Mouse (Mus musculus): ENCODE data around the gene Dnah17. TPM values are rescaled to one million over a fixed set of nuclear protein-coding genes. Genes with fewer than 3 reads are reported as not detected.

Gene Dnah17
- polyA plus RNA-seq, 1 experiment from 2014 or later: 0.37 TPM

- ATAC-seq: no peak
- Histone ChIP-seq H3K4me2 (ENCODE audit: low read length) (no peak overlapping the region), H3K27ac (ENCODE audit: low read length) (no peak overlapping the region), H3K27me3 (replicated peaks; ENCODE audit: control insufficient read depth, insufficient read depth, low read length) (no peaks in the 10 kb centered on the region), H3K9me3 (ENCODE audit: control insufficient read depth, low read length) (no peaks in the 10 kb centered on the region), H3K4me3 (replicated peaks; ENCODE audit: low read length) (no peak overlapping the region), H3K9ac (replicated peaks; ENCODE audit: low read depth, low read length) (no peak overlapping the region), H3K4me1 (replicated peaks; ENCODE audit: control insufficient read depth, insufficient read depth, low read length) (no peaks in the 10 kb centered on the region), H3K36me3 (ENCODE audit: control insufficient read depth, insufficient read depth) (no peaks in the 10 kb centered on the region)
- 95% methylated on average over 5 of the region's 5 CpGs for WGBS
These were observed 27.1 kb downstream of the Dnah17 start for GRCm38 (mm10) chr11:118103383-118103782.

GRCm38 (mm10) chr11:118102838-118103237, 27.6 kb downstream of the Dnah17 start:
- H3K4me1 ChIP-seq (replicated peaks; ENCODE audit: control insufficient read depth, insufficient read depth, low read length): no peaks in the 10 kb centered on the region
- H3K27ac ChIP-seq (ENCODE audit: low read length): no peak overlapping the region
- no peak for ATAC-seq
- no peak overlapping the region for H3K4me3 ChIP-seq (replicated peaks; ENCODE audit: low read length)
- no peaks in the 10 kb centered on the region for H3K36me3 ChIP-seq (ENCODE audit: control insufficient read depth, insufficient read depth)
- no peaks in the 10 kb centered on the region for H3K27me3 ChIP-seq (replicated peaks; ENCODE audit: control insufficient read depth, insufficient read depth, low read length)
- H3K9ac ChIP-seq (replicated peaks; ENCODE audit: low read depth, low read length): no peak overlapping the region
- WGBS: 61% methylated on average over 3 of the region's 3 CpGs
- no peak overlapping the region for H3K4me2 ChIP-seq (ENCODE audit: low read length)
- no peaks in the 10 kb centered on the region for H3K9me3 ChIP-seq (ENCODE audit: control insufficient read depth, low read length)

GRCm38 (mm10) chr11:118101133-118101532, 29.3 kb downstream of the Dnah17 start:
- no peak for ATAC-seq
- Histone ChIP-seq H3K4me2 (ENCODE audit: low read length) (no peak overlapping the region), H3K27ac (ENCODE audit: low read length) (no peak overlapping the region), H3K4me1 (replicated peaks; ENCODE audit: control insufficient read depth, insufficient read depth, low read length) (no peaks in the 10 kb centered on the region), H3K9me3 (ENCODE audit: control insufficient read depth, low read length) (no peaks in the 10 kb centered on the region), H3K9ac (replicated peaks; ENCODE audit: low read depth, low read length) (no peak overlapping the region), H3K36me3 (ENCODE audit: control insufficient read depth, insufficient read depth) (no peaks in the 10 kb centered on the region), H3K27me3 (replicated peaks; ENCODE audit: control insufficient read depth, insufficient read depth, low read length) (no peaks in the 10 kb centered on the region), H3K4me3 (replicated peaks; ENCODE audit: low read length) (no peak overlapping the region)
- WGBS: 52% methylated on average over 9 of the region's 9 CpGs

- no peak for ATAC-seq
- H3K9me3 ChIP-seq (ENCODE audit: control insufficient read depth, low read length): no peaks in the 10 kb centered on the region
- 68% methylated on average over 2 of the region's 2 CpGs for WGBS
- H3K4me3 ChIP-seq (replicated peaks; ENCODE audit: low read length): no peak overlapping the region
- H3K27ac ChIP-seq (ENCODE audit: low read length): no peak overlapping the region
- no peak overlapping the region for H3K4me2 ChIP-seq (ENCODE audit: low read length)
- H3K4me1 ChIP-seq (replicated peaks; ENCODE audit: control insufficient read depth, insufficient read depth, low read length): no peaks in the 10 kb centered on the region
- no peak overlapping the region for H3K9ac ChIP-seq (replicated peaks; ENCODE audit: low read depth, low read length)
- no peaks in the 10 kb centered on the region for H3K36me3 ChIP-seq (ENCODE audit: control insufficient read depth, insufficient read depth)
- H3K27me3 ChIP-seq (replicated peaks; ENCODE audit: control insufficient read depth, insufficient read depth, low read length): no peaks in the 10 kb centered on the region
These were observed 33.7 kb downstream of the Dnah17 start for GRCm38 (mm10) chr11:118096736-118097135.

- H3K27me3 ChIP-seq (replicated peaks; ENCODE audit: control insufficient read depth, insufficient read depth, low read length): no peaks in the 10 kb centered on the region
- peaks cover 3% of the 10 kb centered on the region; the same call in 1 of the 2 replicates for H3K9me3 ChIP-seq (ENCODE audit: control insufficient read depth, low read length)
- no peak overlapping the region for H3K4me3 ChIP-seq (replicated peaks; ENCODE audit: low read length)
- H3K4me2 ChIP-seq (ENCODE audit: low read length): no peak overlapping the region
- no peaks in the 10 kb centered on the region for H3K36me3 ChIP-seq (ENCODE audit: control insufficient read depth, insufficient read depth)
- no peak overlapping the region for H3K27ac ChIP-seq (ENCODE audit: low read length)
- H3K4me1 ChIP-seq (replicated peaks; ENCODE audit: control insufficient read depth, insufficient read depth, low read length): no peaks in the 10 kb centered on the region
- 94% methylated on average over 9 of the region's 9 CpGs for WGBS
- no peak overlapping the region for H3K9ac ChIP-seq (replicated peaks; ENCODE audit: low read depth, low read length)
- no peak for ATAC-seq
These were observed 35.4 kb downstream of the Dnah17 start for GRCm38 (mm10) chr11:118095004-118095403.

GRCm38 (mm10) chr11:118091002-118091670, 39.3 kb downstream of the Dnah17 start:
- Histone ChIP-seq H3K4me2 (ENCODE audit: low read length) (no peak overlapping the region), H3K36me3 (ENCODE audit: control insufficient read depth, insufficient read depth) (no peaks in the 10 kb centered on the region), H3K27me3 (replicated peaks; ENCODE audit: control insufficient read depth, insufficient read depth, low read length) (no peaks in the 10 kb centered on the region), H3K4me3 (replicated peaks; ENCODE audit: low read length) (no peak overlapping the region), H3K9me3 (ENCODE audit: control insufficient read depth, low read length) (peaks cover 3% of the 10 kb centered on the region; the same call in 1 of the 2 replicates), H3K9ac (replicated peaks; ENCODE audit: low read depth, low read length) (no peak overlapping the region), H3K4me1 (replicated peaks; ENCODE audit: control insufficient read depth, insufficient read depth, low read length) (no peaks in the 10 kb centered on the region), H3K27ac (ENCODE audit: low read length) (no peak overlapping the region)
- 87% methylated on average over 23 of the region's 23 CpGs for WGBS
- ATAC-seq: no peak

- Histone ChIP-seq H3K9ac (replicated peaks; ENCODE audit: low read depth, low read length) (no peak overlapping the region), H3K4me1 (replicated peaks; ENCODE audit: control insufficient read depth, insufficient read depth, low read length) (no peaks in the 10 kb centered on the region), H3K27ac (ENCODE audit: low read length) (no peak overlapping the region), H3K27me3 (replicated peaks; ENCODE audit: control insufficient read depth, insufficient read depth, low read length) (no peaks in the 10 kb centered on the region), H3K9me3 (ENCODE audit: control insufficient read depth, low read length) (peaks cover 3% of the 10 kb centered on the region; the same call in 1 of the 2 replicates), H3K4me3 (replicated peaks; ENCODE audit: low read length) (no peak overlapping the region), H3K4me2 (ENCODE audit: low read length) (no peak overlapping the region), H3K36me3 (ENCODE audit: control insufficient read depth, insufficient read depth) (no peaks in the 10 kb centered on the region)
- WGBS: 85% methylated on average over 19 of the region's 19 CpGs
- ATAC-seq: no peak
These were observed 41.5 kb downstream of the Dnah17 start for GRCm38 (mm10) chr11:118088896-118089295.

GRCm38 (mm10) chr11:118085961-118086360, 44.5 kb downstream of the Dnah17 start:
- Histone ChIP-seq H3K4me1 (replicated peaks; ENCODE audit: control insufficient read depth, insufficient read depth, low read length) (no peaks in the 10 kb centered on the region), H3K27ac (ENCODE audit: low read length) (no peak overlapping the region), H3K9ac (replicated peaks; ENCODE audit: low read depth, low read length) (no peak overlapping the region), H3K36me3 (ENCODE audit: control insufficient read depth, insufficient read depth) (no peaks in the 10 kb centered on the region), H3K9me3 (ENCODE audit: control insufficient read depth, low read length) (peaks cover under 1% of the 10 kb centered on the region; the same call in 1 of the 2 replicates), H3K4me2 (ENCODE audit: low read length) (no peak overlapping the region), H3K4me3 (replicated peaks; ENCODE audit: low read length) (no peak overlapping the region), H3K27me3 (replicated peaks; ENCODE audit: control insufficient read depth, insufficient read depth, low read length) (no peaks in the 10 kb centered on the region)
- no peak for ATAC-seq
- WGBS: 78% methylated on average over 8 of the region's 8 CpGs

GRCm38 (mm10) chr11:118085176-118085575, 45.3 kb downstream of the Dnah17 start:
- ATAC-seq: no peak
- no peak overlapping the region for H3K4me2 ChIP-seq (ENCODE audit: low read length)
- H3K27me3 ChIP-seq (replicated peaks; ENCODE audit: control insufficient read depth, insufficient read depth, low read length): no peaks in the 10 kb centered on the region
- H3K9ac ChIP-seq (replicated peaks; ENCODE audit: low read depth, low read length): no peak overlapping the region
- no peaks in the 10 kb centered on the region for H3K9me3 ChIP-seq (ENCODE audit: control insufficient read depth, low read length)
- 85% methylated on average over 4 of the region's 4 CpGs for WGBS
- no peaks in the 10 kb centered on the region for H3K4me1 ChIP-seq (replicated peaks; ENCODE audit: control insufficient read depth, insufficient read depth, low read length)
- no peak overlapping the region for H3K27ac ChIP-seq (ENCODE audit: low read length)
- no peak overlapping the region for H3K4me3 ChIP-seq (replicated peaks; ENCODE audit: low read length)
- no peaks in the 10 kb centered on the region for H3K36me3 ChIP-seq (ENCODE audit: control insufficient read depth, insufficient read depth)

GRCm38 (mm10) chr11:118084266-118084665, 46.2 kb downstream of the Dnah17 start:
- ATAC-seq: no peak
- H3K27ac ChIP-seq (ENCODE audit: low read length): no peak overlapping the region
- no peak overlapping the region for H3K9ac ChIP-seq (replicated peaks; ENCODE audit: low read depth, low read length)
- H3K36me3 ChIP-seq (ENCODE audit: control insufficient read depth, insufficient read depth): no peaks in the 10 kb centered on the region
- no peak overlapping the region for H3K4me2 ChIP-seq (ENCODE audit: low read length)
- H3K9me3 ChIP-seq (ENCODE audit: control insufficient read depth, low read length): no peaks in the 10 kb centered on the region
- H3K4me3 ChIP-seq (replicated peaks; ENCODE audit: low read length): no peak overlapping the region
- WGBS: 75% methylated on average over 3 of the region's 3 CpGs
- no peaks in the 10 kb centered on the region for H3K4me1 ChIP-seq (replicated peaks; ENCODE audit: control insufficient read depth, insufficient read depth, low read length)
- no peaks in the 10 kb centered on the region for H3K27me3 ChIP-seq (replicated peaks; ENCODE audit: control insufficient read depth, insufficient read depth, low read length)
